Mouse (Mus musculus) layer of hippocampus, postnatal 14 days (tissue): Measurements from ENCODE around the gene Mex3a. TPM values are rescaled to one million over a fixed set of nuclear protein-coding genes. Genes with fewer than 3 reads are reported as not detected.

Experiments used
- DNase-seq, 2 experiments: peaks; one replicate each; pipeline ENCODE4 v3.0.0; 2021 to 2022; ENCODE audit warnings: low spot score in 2 of 2, mixed read lengths in 1 of 2
- total RNA-seq, 2 experiments: library from RNA; stranded (reverse); gene quantifications; 2 replicates each; pipeline ENCODE4 v1.2.3; 2021

Gene Mex3a
- total RNA-seq, 2 experiments from 2014 or later, result 9.0 to 10.7 TPM

DNA sequence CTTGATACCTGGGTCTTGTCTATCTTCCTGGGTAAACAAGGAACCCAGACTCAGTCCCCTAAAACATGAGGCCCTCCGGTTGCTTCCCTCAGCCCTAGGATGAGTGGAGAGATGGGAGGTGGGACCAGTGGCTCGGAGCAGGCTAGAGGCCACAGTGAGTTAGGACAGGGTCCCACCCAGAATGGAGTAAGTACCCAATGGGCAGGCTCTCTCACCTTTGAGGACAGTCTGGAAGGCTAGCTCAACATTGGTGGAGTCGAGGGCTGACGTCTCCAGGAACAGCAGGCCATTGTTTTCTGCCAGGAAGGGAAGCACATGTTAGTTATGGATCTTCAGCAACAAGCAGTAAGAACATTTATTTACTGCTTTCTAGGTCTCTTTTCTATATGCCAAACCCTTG lies 10.3 kb downstream of the Mex3a start:
- no peak for DNase-seq

DNA sequence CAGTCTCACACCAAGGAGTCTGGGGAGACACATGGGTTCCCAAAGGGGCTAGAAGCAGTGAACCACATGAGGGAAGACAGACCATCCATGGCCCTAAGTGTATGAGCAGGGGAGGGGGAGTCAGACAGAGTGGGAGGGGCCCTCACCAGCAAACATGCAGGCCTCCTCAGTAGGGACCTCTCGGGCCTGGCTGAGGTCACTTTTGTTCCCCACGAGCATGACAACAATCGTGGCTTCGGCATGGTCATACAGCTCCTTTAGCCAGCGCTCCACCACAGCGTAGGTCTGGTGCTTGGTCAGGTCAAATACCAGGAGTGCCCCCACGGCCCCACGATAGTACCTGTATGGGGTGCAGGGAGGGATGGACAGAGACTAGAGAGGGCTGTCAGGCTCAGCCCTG lies 11.0 kb downstream of the Mex3a start:
- no peak for DNase-seq

DNA sequence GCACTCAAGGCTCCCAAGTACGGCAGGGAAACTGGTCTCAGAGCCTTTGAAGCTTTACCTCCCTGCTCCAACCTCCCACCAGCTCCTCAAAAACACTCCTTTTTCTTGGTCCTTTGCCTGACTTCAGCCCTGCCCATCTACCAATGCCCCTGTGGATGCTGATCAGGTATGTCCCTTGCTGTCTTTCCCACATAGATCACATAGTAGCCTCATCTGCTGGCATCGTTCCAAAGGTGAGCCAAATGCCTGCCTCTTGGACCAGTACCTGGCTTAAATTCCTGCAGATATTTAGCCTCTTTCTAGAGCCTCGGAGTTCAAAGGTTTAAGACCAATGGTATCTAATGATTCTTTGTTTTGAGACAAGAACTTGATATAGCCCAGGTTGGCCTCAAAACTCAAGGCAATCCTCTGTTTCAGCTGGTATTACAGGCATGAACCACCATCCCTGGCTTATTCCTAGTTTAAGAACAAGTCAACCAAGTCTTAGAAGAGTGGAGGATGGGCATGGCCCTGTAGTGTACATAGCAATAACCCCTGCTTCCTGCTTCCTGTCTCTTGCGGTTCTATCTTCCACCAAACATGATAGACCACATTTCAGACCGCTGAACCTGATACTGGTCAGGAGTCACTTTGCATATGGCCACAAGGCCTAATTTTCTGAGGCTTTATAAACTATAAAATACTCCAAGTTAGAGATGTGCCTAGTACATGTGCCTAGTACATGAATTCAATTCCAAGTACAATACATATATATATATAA lies 11.6 kb downstream of the Mex3a start:
- DNase-seq, result no peak

DNA sequence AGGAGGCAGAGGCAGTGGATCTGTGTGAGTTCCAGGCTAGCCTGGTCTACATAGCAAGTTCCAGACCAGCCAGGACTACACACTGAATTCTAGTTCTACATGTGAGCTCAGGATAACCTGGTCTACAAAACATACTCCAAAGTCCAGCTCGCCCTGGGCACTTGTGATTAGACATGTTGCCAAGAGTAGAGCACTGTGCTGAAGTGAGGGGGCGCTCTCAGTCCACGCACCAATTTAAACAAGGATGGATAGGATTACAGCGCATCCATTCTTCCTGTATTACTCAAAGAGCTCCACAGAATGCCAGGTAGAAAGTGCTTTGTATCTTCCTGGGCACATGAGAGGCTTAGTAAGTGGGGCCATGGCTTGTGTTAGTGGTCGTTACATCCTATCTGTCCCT lies 12.3 kb downstream of the Mex3a start:
- no peak for DNase-seq

DNA sequence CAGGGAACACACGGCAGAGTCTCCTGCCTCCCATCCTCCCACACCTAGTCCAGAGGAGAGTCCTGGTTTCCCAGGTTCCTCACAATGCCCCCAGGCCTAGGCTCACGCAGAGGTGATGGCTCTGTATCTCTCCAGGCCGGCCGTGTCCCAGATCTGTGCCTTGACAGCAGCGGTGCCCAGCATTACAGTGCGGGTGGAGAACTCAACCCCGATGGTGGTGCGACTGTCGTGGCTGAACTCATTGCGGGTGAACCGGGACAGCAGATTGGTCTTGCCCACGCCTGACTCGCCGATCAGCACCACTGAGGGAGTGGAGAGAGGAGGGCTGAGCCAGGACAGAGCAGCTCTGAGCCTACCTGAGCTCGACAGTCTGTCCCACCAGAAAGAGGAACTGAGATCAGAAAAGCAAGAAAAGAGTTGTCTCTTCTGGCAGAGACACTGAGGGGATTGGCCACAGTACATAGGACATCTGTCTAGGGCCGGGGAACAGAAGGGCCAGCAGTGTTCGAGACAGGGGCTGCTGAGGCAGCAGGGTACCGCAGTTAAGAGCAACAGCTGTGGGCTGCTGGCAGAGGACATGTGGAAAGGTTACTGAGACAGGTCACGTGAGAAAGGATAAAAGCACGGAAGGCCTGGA lies 12.9 kb downstream of the Mex3a start:
- DNase-seq, result no peak

DNA sequence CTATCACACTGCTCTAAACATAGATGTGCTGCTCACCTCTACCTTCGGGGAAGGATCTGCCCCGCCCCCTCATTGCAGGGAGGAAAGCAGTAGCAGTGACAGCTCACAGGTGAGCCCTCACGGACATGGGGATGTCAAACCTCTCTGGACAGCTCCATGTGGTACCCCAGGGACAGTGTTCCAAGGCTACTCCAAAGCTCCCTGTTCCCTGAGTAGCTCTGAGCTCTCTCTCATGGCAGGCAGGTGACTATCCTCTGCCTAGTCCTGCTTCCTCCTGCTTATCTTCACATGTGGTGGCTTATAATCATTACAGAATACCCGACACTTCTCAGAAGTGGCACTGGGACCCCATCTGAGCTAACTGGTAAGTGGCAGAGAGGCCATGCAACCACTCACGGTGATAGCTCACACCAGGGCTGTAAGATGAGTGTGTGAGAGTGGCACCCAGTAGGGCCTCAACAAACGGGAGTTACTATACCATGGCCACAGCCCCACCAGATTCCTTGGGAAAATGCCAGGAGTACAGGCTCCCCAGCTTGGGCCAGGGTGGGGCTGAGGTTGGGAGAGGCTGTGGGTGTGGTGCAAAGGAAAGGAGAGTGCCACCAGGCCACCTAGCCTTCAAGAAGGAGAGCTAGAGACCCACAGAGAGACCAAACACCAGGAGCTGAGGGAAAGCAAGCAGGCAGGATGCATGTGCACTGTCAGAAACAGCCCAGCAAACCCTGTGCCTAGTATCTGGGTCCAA lies 14.7 kb downstream of the Mex3a start:
- no peak for DNase-seq

DNA sequence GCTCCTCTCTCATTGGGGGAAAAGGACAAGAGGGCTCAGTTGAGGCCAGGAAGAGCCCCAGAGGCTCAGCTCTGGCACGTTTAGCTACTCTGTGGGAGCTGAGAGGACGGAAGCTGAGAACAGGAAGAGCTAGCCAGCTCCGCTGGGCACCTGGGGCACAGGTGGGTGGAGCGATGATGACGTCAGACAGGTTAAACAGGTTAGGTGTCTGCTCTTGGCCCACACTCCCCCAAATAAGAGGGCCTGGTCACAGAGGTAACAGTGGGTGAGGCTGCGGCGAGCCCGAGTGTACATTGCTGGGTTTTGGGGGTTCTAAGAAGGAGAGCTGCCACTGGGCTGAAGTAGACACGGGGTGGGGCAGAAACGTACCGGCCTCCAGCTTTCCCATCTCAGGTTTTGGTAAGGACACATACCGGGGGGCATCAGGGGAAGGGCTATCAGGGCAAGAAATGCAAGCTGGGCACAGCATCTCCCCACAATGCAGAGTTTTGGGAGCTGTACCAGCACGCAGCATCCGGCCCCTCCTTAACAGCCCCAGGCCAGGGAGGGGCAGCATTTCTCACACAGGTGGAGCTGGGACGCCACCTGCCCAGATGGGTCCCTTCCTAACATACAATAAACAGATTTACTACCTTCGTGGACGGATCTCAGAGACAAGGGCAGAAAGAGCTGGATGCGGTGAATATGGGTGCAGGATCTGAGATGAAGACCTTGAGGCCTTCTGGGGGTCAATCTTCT lies 16.2 kb downstream of the Mex3a start, which contains the start of gene Rab25:
Gene Rab25, minus strand, starts transcription at position 121 of the 738 bp plus-strand sequence.
- no peak for DNase-seq

DNA sequence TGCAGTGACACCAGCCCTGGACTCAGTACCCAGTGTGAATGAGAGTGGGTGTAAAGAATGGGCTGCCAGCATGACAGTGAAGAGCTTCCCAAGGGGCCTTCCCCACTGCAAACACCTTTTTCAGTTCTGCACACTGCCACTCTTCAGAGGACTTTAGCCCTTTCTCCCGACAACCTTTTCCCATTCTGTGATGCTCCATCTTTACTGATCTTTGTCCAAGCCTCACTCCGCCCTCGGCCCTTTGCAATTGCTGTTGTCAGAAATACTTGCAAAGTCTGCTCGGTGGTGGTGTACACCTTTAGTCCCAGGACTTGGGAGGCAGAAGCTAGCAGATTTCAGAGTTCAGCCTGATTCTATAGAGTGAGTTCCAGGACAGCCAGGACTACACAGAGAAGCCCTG lies 19.4 kb downstream of the Mex3a start:
- no peak for DNase-seq

DNA sequence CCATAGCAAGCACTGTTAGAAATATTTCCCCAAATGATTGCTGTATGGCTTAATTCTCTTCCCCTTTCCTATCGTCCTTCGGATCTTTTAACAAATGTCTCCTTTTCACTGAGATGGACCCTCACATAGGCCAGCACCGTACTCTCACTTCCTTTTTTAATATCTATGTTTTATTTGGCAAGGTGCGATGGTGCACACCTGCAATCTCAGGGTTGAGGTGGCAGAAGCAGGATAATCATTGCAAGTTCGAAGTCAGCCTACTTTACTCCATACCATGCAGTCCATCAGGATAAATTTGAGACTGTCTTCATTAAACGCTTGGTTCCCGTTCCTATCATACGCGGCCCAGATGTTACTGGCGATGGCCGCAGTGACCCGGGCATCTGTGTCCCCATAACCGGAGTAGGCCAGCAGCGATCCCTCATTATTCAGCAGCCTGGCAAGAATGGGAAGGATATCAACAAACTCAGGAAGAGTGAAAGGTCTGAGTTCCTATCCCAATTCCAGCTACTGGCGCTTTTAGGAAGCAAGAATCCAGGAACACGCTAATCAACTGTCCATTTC lies 20.0 kb downstream of the Mex3a start:
- DNase-seq, result no peak

DNA sequence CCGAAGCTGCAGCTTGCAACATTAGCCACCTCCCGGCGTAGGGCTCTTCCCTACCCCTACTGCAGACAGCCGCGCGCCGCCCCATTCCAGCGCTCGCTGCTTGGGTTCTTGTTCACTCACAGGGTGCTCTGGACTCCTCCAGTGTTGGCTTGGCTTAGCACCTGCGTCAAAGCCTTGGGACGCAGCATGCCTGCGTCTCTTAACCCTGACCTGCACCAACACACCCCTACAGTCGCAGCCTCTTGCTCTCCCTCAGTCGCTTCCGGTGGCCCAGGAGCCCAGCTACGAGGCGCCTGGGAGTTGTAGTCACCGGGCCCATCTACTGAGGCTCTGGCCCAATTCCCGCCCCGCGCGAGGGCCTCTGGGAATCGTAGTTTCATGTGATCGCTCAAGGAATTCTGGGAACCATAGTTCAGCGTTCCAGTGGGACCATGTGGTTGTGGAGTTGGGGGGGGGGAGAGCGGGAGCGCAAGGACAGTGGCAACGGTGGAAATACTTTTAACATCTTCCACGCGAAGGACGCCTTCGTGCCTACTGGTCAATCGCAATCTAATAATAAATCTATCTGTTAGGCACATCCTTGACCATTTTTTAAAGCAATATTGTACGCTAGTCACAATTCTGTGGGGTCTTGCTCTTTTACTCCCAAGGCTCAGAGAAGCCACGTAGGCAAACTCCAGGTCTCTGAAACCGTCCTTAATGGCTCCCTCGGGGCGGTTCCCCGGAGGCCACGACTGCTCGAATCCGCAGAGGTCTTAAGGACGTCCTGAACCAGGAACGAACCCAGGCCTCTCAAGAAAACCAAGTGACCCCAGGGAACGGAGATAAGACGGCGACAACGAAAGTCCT lies 20.7 kb downstream of the Mex3a start, which contains the start of gene Lamtor2:
Gene Lamtor2, minus strand, starts transcription at position 399 of the 849 bp plus-strand sequence.
- DNase-seq, result peak; percentile 96 to 99

DNA sequence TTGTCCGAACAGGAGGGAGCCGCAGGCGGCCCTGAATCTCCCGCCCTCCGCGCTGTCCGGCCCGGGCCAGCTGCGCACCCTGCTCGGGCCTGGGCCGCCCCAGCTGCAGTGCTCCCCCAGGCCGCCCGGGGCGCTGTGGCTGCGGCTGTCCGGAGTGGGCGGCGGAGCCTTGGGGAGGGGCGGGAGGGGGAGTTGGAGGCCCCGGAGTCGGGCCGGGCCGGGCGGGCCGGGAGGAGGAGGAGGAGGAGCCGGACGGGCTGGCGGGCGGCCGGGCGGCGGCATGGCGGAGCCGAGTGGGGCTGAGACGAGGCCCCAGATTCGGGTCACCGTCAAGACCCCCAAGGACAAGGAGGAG lies 21.3 kb downstream of the Mex3a start, which contains the start of gene Ubqln4:
Gene Ubqln4, plus strand, starts transcription at position 234 of the 355 bp plus-strand sequence.
- DNase-seq, result peak; percentile 89 to 90

DNA sequence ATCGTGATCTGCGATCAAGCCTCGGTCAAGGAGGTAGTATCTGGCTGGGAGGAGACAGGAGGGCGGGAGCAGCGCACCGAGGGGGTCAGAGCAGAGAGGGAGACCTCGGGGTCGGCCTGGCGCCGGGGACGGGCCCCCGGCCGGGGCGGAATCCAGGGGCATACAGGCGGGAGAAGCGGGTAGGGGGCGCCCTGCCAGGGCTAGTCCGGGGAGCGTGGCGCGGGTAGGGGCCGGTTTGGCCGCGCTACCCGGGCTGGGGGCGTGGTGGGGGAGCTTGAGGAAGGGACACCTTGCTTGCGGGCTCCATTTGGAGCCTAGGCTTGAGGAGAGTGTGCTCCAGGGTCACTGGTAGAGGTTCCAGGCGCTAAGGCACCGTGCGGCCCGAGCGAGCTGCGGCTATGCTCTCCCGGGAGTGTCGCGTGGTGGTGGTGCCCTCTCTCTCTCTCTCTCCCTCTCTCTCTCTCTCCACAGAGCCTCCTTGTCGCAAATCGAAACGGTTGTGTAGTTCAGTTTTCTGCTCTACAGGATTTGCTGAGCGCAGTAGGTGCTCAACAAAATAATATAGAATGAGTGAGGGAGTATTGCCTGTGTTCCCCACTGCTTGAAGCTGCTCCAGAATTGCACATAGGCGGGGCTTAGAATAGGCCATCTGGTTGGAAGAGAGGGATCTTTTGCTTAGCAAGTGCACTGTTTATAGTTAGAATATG lies 21.8 kb downstream of the Mex3a start:
- DNase-seq, result peak; percentile 58 to 73

DNA sequence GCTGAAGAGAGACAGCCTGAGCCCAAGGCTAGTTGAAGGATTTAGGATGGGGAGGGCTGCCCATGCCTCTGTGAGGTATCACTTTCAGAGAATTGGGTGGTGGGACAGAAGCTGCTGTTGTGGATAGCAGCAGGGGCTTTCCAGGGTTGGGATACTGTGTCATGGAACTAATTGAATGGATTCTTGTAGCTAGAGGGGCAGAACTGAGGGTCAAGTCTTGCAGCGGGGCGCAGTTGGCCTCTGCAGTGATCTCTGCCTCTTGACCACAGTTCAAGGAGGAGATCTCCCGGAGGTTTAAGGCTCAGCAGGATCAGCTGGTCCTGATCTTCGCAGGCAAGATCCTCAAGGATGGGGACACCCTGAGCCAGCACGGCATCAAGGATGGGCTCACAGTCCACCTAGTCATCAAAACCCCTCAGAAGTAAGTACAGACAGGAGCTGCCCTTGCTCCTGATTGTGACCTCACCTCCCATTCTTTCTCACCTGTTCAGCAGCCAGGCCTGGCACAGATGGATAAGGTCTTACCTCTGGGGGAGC lies 22.9 kb downstream of the Mex3a start:
- no peak for DNase-seq

DNA sequence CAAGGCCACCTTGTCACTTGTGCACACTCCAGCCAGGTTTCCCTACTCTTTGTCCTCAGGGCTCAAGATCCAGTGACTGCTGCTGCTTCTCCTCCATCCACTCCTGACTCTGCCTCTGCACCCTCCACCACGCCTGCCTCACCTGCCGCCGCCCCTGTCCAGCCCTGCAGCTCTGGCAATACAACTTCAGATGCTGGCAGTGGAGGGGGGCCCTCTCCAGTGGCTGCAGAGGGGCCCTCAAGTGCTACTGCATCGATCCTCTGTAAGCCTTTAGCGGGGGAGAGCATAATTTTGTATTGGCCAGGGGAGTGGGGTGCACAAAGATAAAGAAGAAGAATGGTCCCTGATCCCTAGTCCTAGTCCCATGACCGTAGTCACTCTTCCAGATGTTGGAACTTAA lies 23.5 kb downstream of the Mex3a start:
- no peak for DNase-seq

DNA sequence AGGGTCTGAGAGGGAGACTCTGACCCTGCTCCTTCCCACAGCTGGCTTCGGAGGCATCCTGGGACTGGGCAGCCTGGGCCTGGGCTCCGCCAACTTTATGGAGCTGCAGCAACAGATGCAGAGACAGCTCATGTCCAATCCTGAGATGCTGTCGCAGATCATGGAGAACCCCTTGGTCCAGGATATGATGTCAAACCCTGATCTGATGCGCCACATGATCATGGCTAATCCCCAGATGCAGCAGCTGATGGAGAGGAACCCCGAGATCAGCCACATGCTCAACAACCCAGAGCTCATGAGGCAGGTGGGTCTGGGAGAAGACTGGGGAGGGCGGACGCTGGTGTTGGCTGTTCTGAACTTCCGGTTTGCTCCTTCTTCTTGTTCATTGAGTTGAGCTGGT lies 24.4 kb downstream of the Mex3a start:
- no peak for DNase-seq

DNA sequence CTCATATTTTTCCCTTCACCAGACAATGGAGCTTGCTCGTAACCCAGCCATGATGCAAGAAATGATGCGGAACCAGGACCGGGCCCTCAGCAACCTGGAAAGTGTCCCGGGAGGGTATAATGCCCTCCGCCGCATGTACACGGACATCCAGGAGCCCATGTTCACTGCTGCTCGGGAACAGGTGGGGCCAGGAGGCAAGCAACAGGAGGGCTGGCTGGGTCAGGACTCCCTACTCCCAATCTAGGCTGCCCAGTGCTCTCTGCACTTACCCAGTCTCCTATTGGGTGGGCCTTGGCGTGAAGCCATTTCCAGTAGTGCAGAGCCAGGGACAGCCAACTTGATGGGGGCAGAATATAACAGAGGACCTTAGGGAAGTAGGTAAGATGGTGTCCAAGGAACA lies 27.4 kb downstream of the Mex3a start:
- no peak for DNase-seq

DNA sequence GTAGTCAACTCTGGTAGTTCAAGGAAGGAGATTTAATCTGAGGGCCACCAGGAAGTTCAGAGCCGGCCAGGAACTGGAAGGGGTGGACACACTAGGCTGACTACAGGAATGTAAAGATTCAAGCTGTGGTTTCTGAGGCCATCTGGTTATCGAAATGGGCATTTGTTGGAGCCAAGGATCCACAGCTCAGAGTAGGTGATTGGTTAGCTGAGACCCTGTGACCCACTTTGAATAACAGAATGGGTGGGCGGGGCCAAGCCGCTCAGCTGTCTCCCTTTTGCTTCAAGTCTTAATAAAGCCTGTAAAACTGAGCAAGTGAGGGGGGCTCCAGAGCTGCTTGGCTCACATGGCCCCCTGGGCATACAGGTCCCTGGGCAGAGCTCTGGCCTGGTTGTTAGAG lies 29.8 kb downstream of the Mex3a start:
- no peak for DNase-seq

DNA sequence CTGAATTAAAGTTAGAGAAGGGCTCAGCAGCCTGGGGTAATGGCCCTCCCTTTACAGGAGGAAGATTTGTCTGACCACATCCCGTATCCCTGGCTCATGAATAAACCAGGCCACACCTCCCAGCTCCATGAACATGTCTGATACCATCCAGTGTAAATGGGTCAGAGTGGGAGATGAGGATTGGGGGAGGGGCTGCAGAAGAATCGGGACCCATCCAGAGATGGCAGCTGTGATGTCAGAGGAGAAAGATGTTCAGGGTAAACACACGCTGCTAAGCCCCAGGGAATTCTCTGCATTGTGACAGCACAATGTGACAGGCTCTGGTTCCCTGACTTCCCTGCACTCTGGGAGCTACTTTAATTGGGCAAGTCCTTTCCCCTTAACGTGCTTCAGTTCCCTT lies 31.2 kb downstream of the Mex3a start:
- DNase-seq, result no peak

DNA sequence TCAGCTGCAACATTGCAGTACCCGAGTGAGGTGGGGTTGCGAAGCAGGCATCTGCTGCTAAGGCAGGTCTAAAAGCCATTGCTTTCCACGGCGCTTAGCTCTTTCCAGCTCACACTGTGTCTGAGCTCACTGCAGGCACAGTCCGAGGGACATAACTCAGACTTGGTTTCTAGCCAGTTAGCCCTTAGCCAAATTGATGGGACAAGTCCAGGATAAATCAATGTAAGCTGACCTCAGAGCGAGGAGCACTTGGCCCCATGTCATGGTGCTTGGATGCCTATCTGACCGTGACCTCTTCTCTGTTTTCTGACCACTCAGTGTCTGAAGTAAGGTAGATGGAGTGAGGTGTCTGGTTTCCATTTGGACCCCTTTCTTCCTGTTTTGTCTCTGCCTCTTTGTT lies 31.8 kb downstream of the Mex3a start:
- DNase-seq, result no peak
